Mouse (Mus musculus): ENCODE results near the gene Ppdpf. TPM values are rescaled to one million over a fixed set of nuclear protein-coding genes. Genes with fewer than 3 reads are reported as not detected.

Ppdpf gene
- polyA plus RNA-seq, 1 experiment from 2014 or later = 424 TPM

- no peaks in the 10 kb centered on the region for H3K27me3 ChIP-seq (replicated peaks)
- 76% methylated on average over 20 of the region's 20 CpGs for WGBS
- no peaks in the 10 kb centered on the region for H3K36me3 ChIP-seq
- H3K27ac ChIP-seq = no peak overlapping the region
- no peaks in the 10 kb centered on the region for H3K4me1 ChIP-seq
- no peak overlapping the region for H3K4me2 ChIP-seq (replicated peaks)
- H3K9ac ChIP-seq = no peak overlapping the region
- H3K4me3 ChIP-seq = no peak overlapping the region
- no peak for ATAC-seq (ENCODE audit: low FRiP score, low read depth)
- no peaks in the 10 kb centered on the region for H3K9me3 ChIP-seq
Observed at GRCm38 (mm10) chr2:181231171-181231570, 44.1 kb downstream of the Ppdpf start.

- no peak overlapping the region for H3K4me2 ChIP-seq (replicated peaks)
- H3K4me1 ChIP-seq = no peaks in the 10 kb centered on the region
- no peak overlapping the region for H3K27ac ChIP-seq
- no peaks in the 10 kb centered on the region for H3K27me3 ChIP-seq (replicated peaks)
- H3K9ac ChIP-seq = no peak overlapping the region
- no peak for ATAC-seq (ENCODE audit: low FRiP score, low read depth)
- no peaks in the 10 kb centered on the region for H3K9me3 ChIP-seq
- H3K4me3 ChIP-seq = no peak overlapping the region
- WGBS = 91% methylated on average over 15 of the region's 15 CpGs
- no peaks in the 10 kb centered on the region for H3K36me3 ChIP-seq
Observed at GRCm38 (mm10) chr2:181233443-181233842, 46.4 kb downstream of the Ppdpf start.

- Histone ChIP-seq H3K4me1 (no peaks in the 10 kb centered on the region), H3K9ac (no peak overlapping the region), H3K27ac (no peak overlapping the region), H3K4me2 (replicated peaks) (no peak overlapping the region), H3K9me3 (no peaks in the 10 kb centered on the region), H3K4me3 (no peak overlapping the region), H3K36me3 (no peaks in the 10 kb centered on the region), H3K27me3 (replicated peaks) (no peaks in the 10 kb centered on the region)
- 92% methylated on average over 11 of the region's 11 CpGs for WGBS
- no peak for ATAC-seq (ENCODE audit: low FRiP score, low read depth)
Observed at GRCm38 (mm10) chr2:181234680-181235079, 47.6 kb downstream of the Ppdpf start.

DNA sequence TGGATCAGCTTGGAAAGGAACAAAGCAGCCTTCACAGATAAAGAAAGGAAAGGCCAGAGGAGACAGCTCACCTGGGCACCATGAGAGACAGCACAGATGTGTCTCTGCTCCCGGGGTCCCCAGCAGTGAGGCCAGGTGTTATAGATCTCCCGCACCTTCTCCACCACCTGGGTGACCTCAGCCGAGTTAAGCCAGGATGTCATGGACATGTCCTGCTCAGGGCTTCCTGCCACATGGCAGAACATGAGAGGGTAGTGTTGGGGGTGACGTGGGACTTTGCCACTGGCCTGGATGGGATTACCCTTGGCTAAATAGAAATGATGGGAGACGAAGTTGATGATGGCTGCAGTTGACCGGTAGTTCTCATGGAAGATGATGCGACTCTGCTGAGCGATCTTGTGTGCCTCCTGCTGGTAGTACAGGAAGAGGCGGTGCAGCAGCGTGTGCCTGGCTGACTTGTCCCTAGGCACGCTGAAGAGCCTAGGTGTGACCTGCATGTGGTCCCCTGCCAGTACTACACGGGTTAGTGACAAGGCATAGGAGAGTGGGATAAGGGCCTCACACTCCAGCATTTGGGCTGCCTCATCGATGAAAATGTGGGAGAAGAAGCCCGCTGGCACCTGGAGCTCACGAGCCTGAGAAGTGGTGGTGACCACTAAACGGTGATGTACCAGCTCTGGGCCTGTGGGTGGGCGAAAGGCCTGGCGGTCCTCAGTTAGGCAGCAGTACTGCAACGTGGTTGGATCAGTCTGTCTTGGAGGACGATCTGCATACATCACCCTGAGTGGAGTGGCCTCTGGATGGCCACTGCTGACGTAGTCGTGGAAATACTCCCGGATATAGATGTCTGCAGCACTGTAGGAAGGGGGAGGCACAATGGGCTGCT is 48.9 kb downstream of the Ppdpf start:
- no peaks in the 10 kb centered on the region for H3K9me3 ChIP-seq
- WGBS = 86% methylated on average over 23 of the region's 23 CpGs

GRCm38 (mm10) chr2:181237251-181238014 is 50.4 kb downstream of the Ppdpf start:
- WGBS = 93% methylated on average over 17 of the region's 17 CpGs
- Histone ChIP-seq H3K27ac (no peak overlapping the region), H3K36me3 (no peaks in the 10 kb centered on the region), H3K9me3 (no peaks in the 10 kb centered on the region), H3K27me3 (replicated peaks) (no peaks in the 10 kb centered on the region), H3K4me3 (no peak overlapping the region), H3K4me1 (no peaks in the 10 kb centered on the region), H3K4me2 (replicated peaks) (no peak overlapping the region), H3K9ac (no peak overlapping the region)
- ATAC-seq (ENCODE audit: low FRiP score, low read depth) = no peak

More for the DNA sequence above, 48.9 kb downstream of the Ppdpf start:
- no peak overlapping the region for H3K27ac ChIP-seq
- no peak for ATAC-seq (ENCODE audit: low FRiP score, low read depth)
- no peaks in the 10 kb centered on the region for H3K27me3 ChIP-seq (replicated peaks)
- H3K36me3 ChIP-seq = no peaks in the 10 kb centered on the region
- no peak overlapping the region for H3K4me3 ChIP-seq
- H3K4me2 ChIP-seq (replicated peaks) = no peak overlapping the region
- no peaks in the 10 kb centered on the region for H3K4me1 ChIP-seq
- H3K9ac ChIP-seq = no peak overlapping the region

- Histone ChIP-seq H3K4me1 (no peaks in the 10 kb centered on the region), H3K4me2 (replicated peaks) (no peak overlapping the region)
Observed at GRCm38 (mm10) chr2:181238091-181238610, 51.1 kb downstream of the Ppdpf start.

More at GRCm38 (mm10) chr2:181238091-181238610, 51.1 kb downstream of the Ppdpf start:
- H3K4me3 ChIP-seq = no peak overlapping the region
- no peaks in the 10 kb centered on the region for H3K27me3 ChIP-seq (replicated peaks)
- H3K9me3 ChIP-seq = no peaks in the 10 kb centered on the region
- WGBS = 82% methylated on average over 10 of the region's 10 CpGs
- H3K36me3 ChIP-seq = no peaks in the 10 kb centered on the region
- H3K9ac ChIP-seq = no peak overlapping the region
- no peak overlapping the region for H3K27ac ChIP-seq
- ATAC-seq (ENCODE audit: low FRiP score, low read depth) = no peak

Other genes starting within 250 kb of the Ppdpf start
- 90.6 and 92.9 TPM in 2 replicates for gene Nkain4, start 232.5 kb upstream of the Ppdpf start, polyA plus RNA-seq (2016; fragmentation: Nextera tagmentation; extraction: Ambion mirVana)
- 95.1 and 101 TPM in 2 replicates for gene Arfgap1, start 220.0 kb upstream of the Ppdpf start, polyA plus RNA-seq (2016; fragmentation: Nextera tagmentation; extraction: Ambion mirVana)
- 1.8 TPM in 2 replicates for gene Col20a1, start 200.7 kb upstream of the Ppdpf start, polyA plus RNA-seq (2016; fragmentation: Nextera tagmentation; extraction: Ambion mirVana)
- gene Chrna4, start 143.7 kb upstream of the Ppdpf start, polyA plus RNA-seq (2016; fragmentation: Nextera tagmentation; extraction: Ambion mirVana) = 61.7 and 65.1 TPM in 2 replicates
- 39.0 and 41.6 TPM in 2 replicates for gene Kcnq2, start 51.9 kb upstream of the Ppdpf start, polyA plus RNA-seq (2016; fragmentation: Nextera tagmentation; extraction: Ambion mirVana)
- 2.8 and 3.4 TPM in 2 replicates for gene Eef1a2, start 30.2 kb upstream of the Ppdpf start, polyA plus RNA-seq (2016; fragmentation: Nextera tagmentation; extraction: Ambion mirVana)
- gene Ptk6, start 15.5 kb downstream of the Ppdpf start, polyA plus RNA-seq (2016; fragmentation: Nextera tagmentation; extraction: Ambion mirVana) = not detected in 2 replicates
- 0.11 and 0.18 TPM in 2 replicates for gene Srms, start 25.9 kb downstream of the Ppdpf start, polyA plus RNA-seq (2016; fragmentation: Nextera tagmentation; extraction: Ambion mirVana)
- not detected in 2 replicates for gene Fndc11, start 32.8 kb downstream of the Ppdpf start, polyA plus RNA-seq (2016; fragmentation: Nextera tagmentation; extraction: Ambion mirVana)
- gene Helz2, start 54.8 kb downstream of the Ppdpf start, polyA plus RNA-seq (2016; fragmentation: Nextera tagmentation; extraction: Ambion mirVana) = 0.43 and 0.70 TPM in 2 replicates
- gene Gmeb2, start 100.8 kb downstream of the Ppdpf start, polyA plus RNA-seq (2016; fragmentation: Nextera tagmentation; extraction: Ambion mirVana) = 20.6 and 21.4 TPM in 2 replicates
- 649 and 671 TPM in 2 replicates for gene Stmn3, start 127.3 kb downstream of the Ppdpf start, polyA plus RNA-seq (2016; fragmentation: Nextera tagmentation; extraction: Ambion mirVana)
- 41.1 and 49.0 TPM in 2 replicates for gene Rtel1, start 132.5 kb downstream of the Ppdpf start, polyA plus RNA-seq (2016; fragmentation: Nextera tagmentation; extraction: Ambion mirVana)
- gene Zgpat, start 177.7 kb downstream of the Ppdpf start, polyA plus RNA-seq (2016; fragmentation: Nextera tagmentation; extraction: Ambion mirVana) = 69.8 and 74.4 TPM in 2 replicates
- 79.6 and 82.7 TPM in 2 replicates for gene Arfrp1, start 178.2 kb downstream of the Ppdpf start, polyA plus RNA-seq (2016; fragmentation: Nextera tagmentation; extraction: Ambion mirVana)
- 36.8 and 41.8 TPM in 2 replicates for gene Lime1, start 192.8 kb downstream of the Ppdpf start, polyA plus RNA-seq (2016; fragmentation: Nextera tagmentation; extraction: Ambion mirVana)

Data from neural tube, embryonic 12.5 days (tissue).